Mouse (Mus musculus): ENCODE data around the gene Cux1. TPM values are rescaled to one million over a fixed set of nuclear protein-coding genes. Genes with fewer than 3 reads are reported as not detected.
"Not testable (repeated sequence)": the region's sequence is repeated elsewhere in the genome, so short reads cannot be mapped to it uniquely, and the experiment has no call there.

Cux1 gene
- total RNA-seq, 2 experiments from 2014 or later = 82.7 to 88.7 TPM

DNA sequence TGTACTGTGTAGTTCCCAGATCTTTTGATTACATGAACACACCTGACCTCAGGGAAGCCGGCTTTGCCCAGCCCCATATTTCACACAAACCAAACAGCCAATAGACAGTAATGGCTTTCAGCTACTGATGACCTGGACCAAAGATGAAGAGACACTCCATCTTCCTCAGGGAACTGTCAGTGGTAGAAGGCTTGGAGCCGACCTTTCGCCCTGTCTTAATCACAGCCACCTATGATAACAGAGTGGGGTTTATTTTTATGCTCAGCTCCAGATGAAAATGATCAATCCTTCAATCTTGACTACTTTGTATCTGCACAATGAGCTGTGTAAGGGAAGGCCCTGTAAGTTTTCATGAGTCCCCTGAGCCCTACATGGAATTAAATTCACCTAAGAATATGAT is 93.2 kb downstream of the Cux1 start:
- DNase-seq (ENCODE audit: low spot score) = no peak

GRCm38 (mm10) chr5:136473337-136473736 is 94.0 kb downstream of the Cux1 start:
- DNase-seq (ENCODE audit: low spot score) = no peak

DNA sequence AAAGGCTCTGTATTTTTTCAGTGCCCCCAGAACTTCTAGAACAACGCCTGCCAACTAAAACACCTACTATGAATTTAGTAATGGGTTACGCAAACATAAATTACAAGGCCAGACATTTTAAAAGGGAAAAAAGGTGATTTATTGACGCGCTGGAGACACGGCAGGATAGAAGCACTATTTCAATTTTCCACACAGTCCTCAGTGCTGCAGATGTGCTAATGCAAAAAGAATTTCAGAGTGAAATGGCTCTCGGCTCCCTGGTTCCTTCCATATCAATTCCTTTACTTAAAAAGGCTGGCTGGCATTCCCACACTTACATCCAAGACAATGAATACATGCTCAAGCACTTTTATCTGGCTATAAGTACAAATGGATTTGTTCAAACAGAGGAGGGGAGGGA is 94.4 kb downstream of the Cux1 start:
- no peak for DNase-seq (ENCODE audit: low spot score)

DNA sequence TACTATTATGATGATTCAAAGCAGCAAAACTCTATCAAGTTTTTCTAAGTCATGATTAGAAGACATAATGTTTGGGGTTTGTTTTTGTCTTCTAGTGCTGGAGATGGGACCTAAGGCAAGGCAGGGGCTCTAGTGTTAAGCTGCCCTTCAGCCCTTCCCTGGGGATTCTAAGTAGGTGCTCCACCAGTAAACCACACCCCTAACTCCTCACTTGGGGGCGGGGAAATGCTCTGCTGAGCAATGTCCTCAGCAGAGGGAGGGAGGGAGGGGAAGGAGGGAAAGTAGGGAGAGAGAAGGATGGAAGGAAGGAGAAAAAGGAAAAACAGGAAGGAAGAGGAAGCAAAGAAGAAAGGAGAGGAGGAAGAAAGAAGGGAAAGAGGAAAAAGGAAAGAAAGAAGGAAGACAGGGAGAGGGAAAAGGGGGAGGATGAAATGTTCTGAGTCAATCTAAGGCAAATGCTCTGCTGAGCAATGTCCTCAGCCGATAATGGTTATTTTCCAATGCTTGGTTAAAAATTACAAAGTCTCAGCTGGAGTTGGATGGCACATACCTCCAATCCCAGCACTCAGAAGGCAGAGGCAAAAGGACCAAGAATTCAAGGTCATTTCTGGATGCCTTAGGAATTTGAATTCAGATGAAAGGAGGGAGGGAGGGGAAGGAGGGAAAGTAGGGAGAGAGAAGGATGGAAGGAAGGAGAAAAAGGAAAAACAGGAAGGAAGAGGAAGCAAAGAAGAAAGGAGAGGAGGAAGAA is 96.1 kb downstream of the Cux1 start:
- DNase-seq (ENCODE audit: low spot score) = not testable (repeated sequence)

- no peak for DNase-seq (ENCODE audit: low spot score)
Measured at GRCm38 (mm10) chr5:136469301-136469700, 98.0 kb downstream of the Cux1 start.

DNA sequence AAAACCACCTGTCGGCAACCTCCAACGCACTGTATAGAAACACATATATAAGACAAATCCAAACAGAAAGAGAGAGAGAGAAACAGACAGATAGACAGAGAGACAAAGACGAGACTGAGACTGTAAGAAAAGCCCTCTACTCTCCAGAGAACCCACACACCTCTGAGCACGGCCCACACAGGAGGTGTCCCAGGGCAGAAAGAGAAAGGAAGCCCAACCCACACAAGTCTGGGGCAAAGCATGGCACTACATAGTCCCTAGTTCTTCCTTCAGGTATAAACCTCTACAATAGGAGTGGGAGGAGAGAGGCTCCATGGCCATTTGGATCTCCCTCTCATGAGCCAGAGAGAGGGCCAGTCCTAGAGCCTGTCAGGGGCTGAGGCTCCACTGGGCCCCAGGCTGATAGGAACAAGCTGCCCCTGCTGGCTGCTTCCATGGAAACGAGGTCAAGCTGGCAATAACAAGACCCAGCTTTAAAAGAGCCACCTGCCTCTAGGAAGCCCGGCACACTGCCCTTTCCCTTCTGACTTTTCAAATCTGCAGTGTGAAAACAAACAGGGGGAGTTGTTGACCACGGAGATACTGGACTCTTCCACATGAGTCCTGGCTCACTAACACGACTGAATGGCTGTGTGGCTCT is 99.8 kb downstream of the Cux1 start:
- peak; percentile 69 for DNase-seq (ENCODE audit: low spot score)

GRCm38 (mm10) chr5:136465770-136466406 is 101.4 kb downstream of the Cux1 start:
- DNase-seq (ENCODE audit: low spot score) = peak; percentile 43

DNA sequence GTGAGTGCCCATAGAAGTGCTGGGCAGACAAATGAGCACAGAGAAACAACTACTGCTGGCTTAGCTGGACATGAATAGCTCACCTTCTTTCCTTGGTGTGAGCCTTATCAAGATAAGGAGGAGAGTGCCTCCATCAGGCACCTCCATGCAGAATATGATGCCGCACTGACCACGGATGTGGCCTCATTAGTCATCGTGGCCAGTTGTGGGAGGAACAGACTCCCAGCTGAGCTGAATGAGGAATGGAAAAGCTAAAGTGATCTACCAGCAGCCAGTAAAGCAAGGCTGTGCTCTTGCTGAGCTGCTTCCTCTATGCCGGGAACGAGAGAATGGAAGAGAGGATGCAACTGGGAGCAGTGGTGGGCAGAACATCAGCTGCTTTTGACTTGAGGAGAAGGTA is 101.9 kb downstream of the Cux1 start:
- DNase-seq (ENCODE audit: low spot score) = no peak

DNA sequence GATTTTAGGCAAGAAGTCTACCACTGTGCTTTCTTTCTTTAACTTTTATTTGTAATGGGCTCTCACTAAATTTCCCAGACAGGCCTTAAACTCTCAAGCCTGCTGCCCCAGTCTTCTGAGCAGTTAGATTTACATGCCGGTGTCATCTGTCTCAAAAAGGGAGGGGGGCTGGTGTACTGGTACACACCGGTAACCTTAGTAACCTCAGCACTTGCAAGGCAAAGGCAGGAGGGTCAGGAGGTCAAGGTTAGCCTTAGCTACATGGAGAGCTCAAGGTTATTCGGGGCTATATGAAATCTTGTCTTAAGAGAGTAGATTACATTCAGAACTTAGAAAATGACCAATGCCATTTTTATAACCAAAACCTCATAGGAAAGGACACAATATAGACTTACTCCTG is 102.4 kb downstream of the Cux1 start:
- DNase-seq (ENCODE audit: low spot score) = no peak

GRCm38 (mm10) chr5:136464128-136464527 is 103.2 kb downstream of the Cux1 start:
- DNase-seq (ENCODE audit: low spot score) = no peak

GRCm38 (mm10) chr5:136462613-136463012 is 104.7 kb downstream of the Cux1 start:
- peak; percentile 65 for DNase-seq (ENCODE audit: low spot score)

GRCm38 (mm10) chr5:136459901-136460300 is 107.4 kb downstream of the Cux1 start:
- DNase-seq (ENCODE audit: low spot score) = no peak

DNA sequence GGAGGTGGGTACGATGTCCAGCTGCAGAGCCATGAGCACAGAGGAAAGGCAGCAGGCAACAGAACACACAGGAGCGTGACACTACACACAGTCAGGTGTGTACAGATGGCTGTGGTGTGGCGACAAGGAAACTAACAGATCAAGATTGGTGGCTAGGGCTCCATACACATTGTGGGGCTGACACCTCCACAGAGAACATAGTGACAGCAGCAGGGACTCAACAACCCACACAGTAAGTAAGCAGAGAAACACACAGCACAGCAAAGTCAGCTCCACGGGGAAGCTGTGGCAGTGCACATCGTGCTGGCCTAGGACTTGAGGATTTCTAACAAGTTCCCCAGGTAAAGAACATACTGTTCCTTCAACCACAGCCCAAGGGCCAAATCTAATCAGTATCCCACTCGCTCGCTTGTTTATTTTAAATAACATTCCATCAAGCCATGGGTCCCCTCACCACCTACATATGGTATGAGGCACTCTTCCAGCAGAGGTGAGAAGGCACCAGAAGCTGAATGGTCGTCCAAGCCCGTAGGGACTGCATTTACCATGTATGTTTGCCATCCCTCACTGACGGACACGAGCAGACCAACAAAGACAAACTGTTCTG is 108.3 kb downstream of the Cux1 start:
- DNase-seq (ENCODE audit: low spot score) = no peak

GRCm38 (mm10) chr5:136458102-136458863 is 109.0 kb downstream of the Cux1 start:
- DNase-seq (ENCODE audit: low spot score) = no peak

- peak; percentile 36 for DNase-seq (ENCODE audit: low spot score)
Measured at GRCm38 (mm10) chr5:136456395-136456794, 110.9 kb downstream of the Cux1 start.

- DNase-seq (ENCODE audit: low spot score) = no peak
Measured at GRCm38 (mm10) chr5:136452681-136453080, 114.6 kb downstream of the Cux1 start.

DNA sequence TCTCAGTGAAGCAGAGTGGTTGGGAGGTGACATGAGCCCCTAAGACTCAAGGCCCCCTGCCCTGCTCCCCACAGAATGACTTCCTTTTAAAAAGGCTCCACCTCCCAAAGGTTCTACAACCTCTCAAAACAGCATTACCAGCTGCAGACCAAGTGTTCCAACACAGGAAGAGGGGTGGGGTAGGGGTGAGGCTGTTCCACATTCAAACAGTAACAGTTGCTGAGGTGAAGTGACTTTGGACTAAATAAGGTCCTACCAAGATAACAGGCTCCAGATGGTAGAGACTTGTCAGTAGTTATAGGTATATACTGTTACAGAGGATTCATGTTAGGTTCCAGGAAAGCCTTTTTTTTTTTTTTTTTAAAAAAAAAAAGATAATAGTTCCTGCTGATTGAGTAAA is 117.5 kb downstream of the Cux1 start:
- no peak for DNase-seq (ENCODE audit: low spot score)

GRCm38 (mm10) chr5:136445967-136446366 is 121.3 kb downstream of the Cux1 start:
- no peak for DNase-seq (ENCODE audit: low spot score)

DNA sequence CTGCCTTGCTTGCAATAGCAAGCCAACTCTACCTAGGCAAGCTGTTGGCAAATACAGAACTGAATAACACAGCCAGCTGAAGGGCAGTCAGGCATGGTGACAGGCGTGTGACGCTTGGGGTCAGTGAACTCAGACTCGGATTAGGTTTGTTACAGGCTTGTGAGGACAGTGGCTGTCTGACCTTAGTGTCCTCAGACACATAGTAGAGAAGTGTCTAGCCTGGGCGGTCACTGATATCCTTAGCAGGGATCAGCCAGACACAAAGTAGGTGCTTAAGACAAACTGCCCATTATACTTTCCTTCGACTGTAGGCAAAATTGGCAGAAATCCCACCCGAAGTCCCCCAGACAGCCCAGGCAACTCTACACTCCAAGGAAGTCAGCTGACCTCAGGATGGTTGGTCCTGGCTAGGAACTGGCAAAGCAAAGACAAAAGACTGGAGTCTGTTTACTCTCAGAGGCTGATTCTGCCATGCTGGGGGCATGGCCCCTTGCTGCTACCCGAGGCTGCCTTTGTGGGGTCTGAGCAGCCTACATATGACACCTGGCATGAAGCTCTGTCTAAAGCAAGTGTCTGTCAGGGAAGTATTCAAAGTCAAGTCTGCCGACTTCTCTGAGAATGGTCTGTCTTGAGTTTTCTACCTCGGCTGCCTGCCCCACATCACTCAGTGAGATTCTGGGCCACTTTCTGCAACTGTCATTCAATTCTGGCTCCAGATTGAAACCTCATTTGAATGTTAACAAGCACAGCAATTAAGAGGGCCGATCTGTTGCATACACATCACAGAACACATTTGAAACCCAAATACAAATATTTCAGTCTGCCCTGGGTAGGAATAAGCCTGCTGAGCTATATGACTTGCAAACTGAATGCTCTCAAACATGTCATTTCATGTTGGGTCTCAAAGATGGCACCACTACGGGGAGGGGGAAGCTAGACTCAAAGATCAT is 124.8 kb downstream of the Cux1 start:
- peak; percentile 47 for DNase-seq (ENCODE audit: low spot score)

DNA sequence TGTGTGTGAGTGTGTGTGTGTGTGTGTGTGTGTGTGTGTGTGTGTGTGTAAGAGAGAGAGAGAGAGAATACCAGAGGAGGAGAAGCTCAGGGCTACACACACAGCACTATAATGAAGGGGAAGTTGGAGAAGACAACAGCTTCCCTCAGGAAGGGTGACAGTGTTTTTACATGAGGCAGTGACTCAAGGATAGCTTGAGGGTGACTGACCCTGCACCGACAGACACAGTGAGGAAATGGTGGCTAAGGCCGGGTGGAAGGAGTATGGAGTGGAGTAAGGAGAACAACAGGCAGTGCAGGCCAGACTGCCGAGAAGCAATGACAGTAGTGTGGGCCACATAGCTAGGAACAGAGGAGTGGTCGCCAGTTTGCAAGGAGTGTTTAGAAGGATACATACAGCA is 137.6 kb downstream of the Cux1 start:
- DNase-seq (ENCODE audit: low spot score) = no peak

Data from gastrocnemius, adult 18-20 months (tissue).